Comparison of ENCODE assay signal across 8 mouse cellular contexts in genomic region chr15:97003186-97003585, GRCm38 (mm10). TPM values are rescaled to one million over a fixed set of nuclear protein-coding genes. Genes with fewer than 3 reads are reported as not detected.
DNase-seq lines count a peak whose midpoint lies in the region; ATAC-seq lines count a peak whose summit lies in the region.

No protein-coding gene starts in this region.

- H3K4me3 ChIP-seq in heart, embryonic 10.5 days = peak overlapping the region; percentile 40
- H3K4me3 ChIP-seq in midbrain, embryonic 13.5 days (replicated peaks) = peak overlapping the region; percentile 25

- H3K27me3 ChIP-seq in heart, embryonic 10.5 days (ENCODE audit: insufficient read depth, poor library complexity, severe bottlenecking) = no peaks in the 10 kb centered on the region
- H3K27me3 ChIP-seq in midbrain, embryonic 13.5 days = no peaks in the 10 kb centered on the region

- WGBS in heart, embryonic 10.5 days = 64% methylated on average over 6 of the region's 6 CpGs
- WGBS in midbrain, embryonic 13.5 days = 77% methylated on average over 6 of the region's 6 CpGs

- ATAC-seq in midbrain, embryonic 13.5 days = no peak
- no peak for ATAC-seq in CD4-positive, CD25-positive, alpha-beta regulatory T cell, adult 4 months

- peak; percentile 25 for DNase-seq in gastrocnemius, postnatal 14 days
- DNase-seq in gastrocnemius, postnatal 4 days (ENCODE audit: low spot score in 2 of 2) = no peak
- DNase-seq in heart, embryonic 10.5 days (ENCODE audit: low spot score) = no peak
- DNase-seq in kidney, adult 18-20 months = peak; percentile 37
- DNase-seq in left cerebral cortex, postnatal 36 days (ENCODE audit: low spot score in 2 of 2) = no peak
- DNase-seq in thymus, postnatal 36 days = no peak

- no peaks in the 10 kb centered on the region for H3K9me3 ChIP-seq in heart, embryonic 10.5 days
- no peaks in the 10 kb centered on the region for H3K9me3 ChIP-seq in midbrain, embryonic 13.5 days

- peak overlapping the region; percentile 85 for H3K27ac ChIP-seq in heart, embryonic 10.5 days
- no peak overlapping the region for H3K27ac ChIP-seq in midbrain, embryonic 13.5 days

- intact Hi-C loops in gastrocnemius, postnatal 14 days (cut with DNase I; ENCODE audit: low total_unique reads) = no loop called here
- intact Hi-C loops in left cerebral cortex, postnatal 36 days (cut with DNase I) = no loop called here

- H3K4me2 ChIP-seq in midbrain, embryonic 13.5 days (replicated peaks) = peak overlapping the region; percentile 21

- peaks cover 41% of the 10 kb centered on the region for H3K36me3 ChIP-seq in heart, embryonic 10.5 days
- H3K36me3 ChIP-seq in midbrain, embryonic 13.5 days = no peaks in the 10 kb centered on the region

- peaks cover 56% of the 10 kb centered on the region for H3K4me1 ChIP-seq in heart, embryonic 10.5 days
- no peaks in the 10 kb centered on the region for H3K4me1 ChIP-seq in midbrain, embryonic 13.5 days (replicated peaks)

- no peak overlapping the region for H3K9ac ChIP-seq in midbrain, embryonic 13.5 days (replicated peaks)

RNA-seq across cellular contexts. Expression of gene Slc38a4, which starts 52.6 kb away (rescaled TPM):
- total RNA-seq in gastrocnemius, postnatal 14 days (2021) = 100 to 1,000 TPM; 171 to 183 TPM
- total RNA-seq in gastrocnemius, postnatal 4 days (2021) = 100 to 1,000 TPM; 153 to 185 TPM
- polyA plus RNA-seq in heart, embryonic 10.5 days (2016; fragmentation: Nextera tagmentation; extraction: Ambion mirVana) = 148 and 160 TPM in 2 replicates
- 3.9 and 4.0 TPM in 2 replicates for polyA plus RNA-seq in midbrain, embryonic 13.5 days (2015; fragmentation: Nextera tagmentation; extraction: Ambion mirVana)
- total RNA-seq in left cerebral cortex, postnatal 36 days (2021) = 1 to 10 TPM in 1 of 2 experiments, under 1 TPM in 1; 0.64 to 1.4 TPM
- polyA plus RNA-seq in CD4-positive, CD25-positive, alpha-beta regulatory T cell, adult 4 months (2017; shearing (Covaris generic)) = not detected

Comparison
In these comparisons a context has a peak if more than half of its experiments do, and no peak if none do; other contexts are left out.
1. DNase-seq: peak in gastrocnemius, postnatal 14 days (single experiment) and kidney, adult 18-20 months (single experiment); none in gastrocnemius, postnatal 4 days (0 of 2), heart, embryonic 10.5 days (single experiment), left cerebral cortex, postnatal 36 days (0 of 2) and thymus, postnatal 36 days (0 of 2).
2. RNA of gene Slc38a4, which starts 52.6 kb away (total RNA-seq): 153 to 185 TPM in gastrocnemius, postnatal 4 days and 171 to 183 TPM in gastrocnemius, postnatal 14 days; 0.64 to 1.4 TPM in left cerebral cortex, postnatal 36 days; every median in the first group is over 10 times any median in the second.